Mouse (Mus musculus): ENCODE results near the gene Grb10. TPM values are rescaled to one million over a fixed set of nuclear protein-coding genes. Genes with fewer than 3 reads are reported as not detected.

The Grb10 gene
- polyA plus RNA-seq, 1 experiment = 5.3 TPM

DNA sequence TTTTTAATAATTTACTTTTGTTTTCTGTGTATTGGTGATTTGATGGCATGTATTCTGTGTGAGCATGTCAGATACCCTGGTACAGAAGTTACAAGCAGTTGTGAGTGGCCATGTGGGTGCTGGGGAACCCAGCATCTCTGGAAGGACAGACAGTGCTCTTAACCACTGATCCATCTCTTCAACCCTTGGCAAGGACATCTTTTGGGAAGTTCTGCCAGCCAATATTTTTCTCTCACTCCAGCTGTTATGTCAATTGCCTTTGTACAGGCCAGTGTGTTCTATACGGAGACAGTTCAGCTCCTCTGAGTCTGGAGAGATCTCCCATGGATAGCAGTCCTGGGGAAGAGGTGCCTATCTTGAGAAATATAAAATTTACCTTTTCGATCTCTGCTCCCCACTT, 116.4 kb downstream of the Grb10 start:
- Histone ChIP-seq H3K4me1 (ENCODE audit: control insufficient read depth, insufficient read depth, insufficient read length) (no peaks in the 10 kb centered on the region), H3K27me3 (ENCODE audit: control insufficient read depth, insufficient read depth, low read length) (no peaks in the 10 kb centered on the region), H3K36me3 (ENCODE audit: control insufficient read depth, insufficient read depth, low read length) (no peaks in the 10 kb centered on the region), H3K27ac (ENCODE audit: insufficient read depth, low read length) (no peak overlapping the region), H3K4me3 (ENCODE audit: extremely low read depth, insufficient read depth, insufficient read length) (no peak overlapping the region)
- TF ChIP-seq CTCF (IDR thresholded peaks at IDR 0.05; ENCODE audit: extremely low read depth, insufficient read depth, insufficient read length, insufficient replicate concordance) (no peak), POLR2A (IDR thresholded peaks at IDR 0.05; ENCODE audit: low read depth, low read length) (no peak)
- no peak for DNase-seq (ENCODE audit: low read depth in 1 of 2, low spot score in 2 of 2)
- WGBS = 89% methylated on average over 2 of the region's 2 CpGs

- no peaks in the 10 kb centered on the region for H3K27me3 ChIP-seq (ENCODE audit: control insufficient read depth, insufficient read depth, low read length)
- no peak for DNase-seq (ENCODE audit: low read depth in 1 of 2, low spot score in 2 of 2)
- WGBS = 72% methylated on average over 7 of the region's 7 CpGs
- no peaks in the 10 kb centered on the region for H3K4me1 ChIP-seq (ENCODE audit: control insufficient read depth, insufficient read depth, insufficient read length)
- TF ChIP-seq POLR2A (IDR thresholded peaks at IDR 0.05; ENCODE audit: low read depth, low read length) (no peak), CTCF (IDR thresholded peaks at IDR 0.05; ENCODE audit: extremely low read depth, insufficient read depth, insufficient read length, insufficient replicate concordance) (no peak)
- H3K36me3 ChIP-seq (ENCODE audit: control insufficient read depth, insufficient read depth, low read length) = no peaks in the 10 kb centered on the region
- no peak overlapping the region for H3K27ac ChIP-seq (ENCODE audit: insufficient read depth, low read length)
- no peak overlapping the region for H3K4me3 ChIP-seq (ENCODE audit: extremely low read depth, insufficient read depth, insufficient read length)
Measured at GRCm38 (mm10) chr11:11907703-11908413, 130.6 kb downstream of the Grb10 start.

DNA sequence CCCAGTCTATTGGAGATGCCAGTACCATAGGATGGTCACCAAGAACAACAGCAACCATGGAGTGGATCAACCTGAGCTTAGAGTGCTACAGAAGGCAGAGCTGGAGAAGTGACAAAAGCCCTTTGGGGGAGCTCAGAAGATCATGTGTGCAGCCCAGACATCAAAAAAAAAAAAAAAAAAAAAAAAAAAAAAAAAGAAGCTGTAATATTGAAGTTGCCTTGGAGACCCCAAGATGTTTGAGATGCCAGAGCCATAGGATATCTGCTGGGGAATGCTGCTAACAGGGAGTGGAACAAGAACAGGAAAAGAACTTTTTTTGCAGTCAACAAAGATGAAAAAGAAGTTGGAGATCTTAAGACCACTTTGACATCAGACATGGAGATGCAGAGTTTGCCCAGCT, 133.0 kb downstream of the Grb10 start:
- H3K4me3 ChIP-seq (ENCODE audit: extremely low read depth, insufficient read depth, insufficient read length) = no peak overlapping the region
- no peak for TF ChIP-seq POLR2A (IDR thresholded peaks at IDR 0.05; ENCODE audit: low read depth, low read length)
- no peak for TF ChIP-seq CTCF (IDR thresholded peaks at IDR 0.05; ENCODE audit: extremely low read depth, insufficient read depth, insufficient read length, insufficient replicate concordance)
- no peaks in the 10 kb centered on the region for H3K36me3 ChIP-seq (ENCODE audit: control insufficient read depth, insufficient read depth, low read length)
- no peak overlapping the region for H3K27ac ChIP-seq (ENCODE audit: insufficient read depth, low read length)
- H3K4me1 ChIP-seq (ENCODE audit: control insufficient read depth, insufficient read depth, insufficient read length) = no peaks in the 10 kb centered on the region
- no peaks in the 10 kb centered on the region for H3K27me3 ChIP-seq (ENCODE audit: control insufficient read depth, insufficient read depth, low read length)
- DNase-seq (ENCODE audit: low read depth in 1 of 2, low spot score in 2 of 2) = no peak

- Histone ChIP-seq H3K4me1 (ENCODE audit: control insufficient read depth, insufficient read depth, insufficient read length) (no peaks in the 10 kb centered on the region), H3K36me3 (ENCODE audit: control insufficient read depth, insufficient read depth, low read length) (no peaks in the 10 kb centered on the region), H3K27ac (ENCODE audit: insufficient read depth, low read length) (no peak overlapping the region), H3K27me3 (ENCODE audit: control insufficient read depth, insufficient read depth, low read length) (no peaks in the 10 kb centered on the region), H3K4me3 (ENCODE audit: extremely low read depth, insufficient read depth, insufficient read length) (no peak overlapping the region)
- no peak for DNase-seq (ENCODE audit: low read depth in 1 of 2, low spot score in 2 of 2)
- 85% methylated on average over 5 of the region's 5 CpGs for WGBS
- TF ChIP-seq CTCF (IDR thresholded peaks at IDR 0.05; ENCODE audit: extremely low read depth, insufficient read depth, insufficient read length, insufficient replicate concordance) (no peak), POLR2A (IDR thresholded peaks at IDR 0.05; ENCODE audit: low read depth, low read length) (no peak)
Measured at GRCm38 (mm10) chr11:11904995-11905394, 133.5 kb downstream of the Grb10 start.

DNA sequence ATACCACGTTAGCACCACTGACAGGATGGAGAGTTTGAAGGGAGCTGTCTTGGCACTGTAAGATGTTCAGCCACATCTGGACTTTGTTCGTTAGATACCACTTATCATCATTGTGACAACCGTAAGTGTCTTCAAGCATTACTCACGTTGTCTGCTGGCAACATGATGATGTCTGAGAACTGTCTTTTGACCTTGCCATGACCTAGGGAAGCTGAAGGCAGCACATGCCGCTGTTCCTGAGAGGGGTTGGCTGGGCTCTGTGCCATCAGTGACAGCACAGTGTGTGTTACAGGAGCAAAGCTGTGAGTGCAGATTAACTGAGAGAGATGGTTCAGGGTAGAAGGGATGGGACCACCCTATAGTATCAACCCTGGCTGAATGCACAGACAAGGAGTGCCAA, 137.0 kb downstream of the Grb10 start:
- Histone ChIP-seq H3K36me3 (ENCODE audit: control insufficient read depth, insufficient read depth, low read length) (no peaks in the 10 kb centered on the region), H3K4me1 (ENCODE audit: control insufficient read depth, insufficient read depth, insufficient read length) (no peaks in the 10 kb centered on the region), H3K27me3 (ENCODE audit: control insufficient read depth, insufficient read depth, low read length) (no peaks in the 10 kb centered on the region), H3K4me3 (ENCODE audit: extremely low read depth, insufficient read depth, insufficient read length) (no peak overlapping the region), H3K27ac (ENCODE audit: insufficient read depth, low read length) (no peak overlapping the region)
- 76% methylated on average over 5 of the region's 5 CpGs for WGBS
- no peak for DNase-seq (ENCODE audit: low read depth in 1 of 2, low spot score in 2 of 2)
- TF ChIP-seq CTCF (IDR thresholded peaks at IDR 0.05; ENCODE audit: extremely low read depth, insufficient read depth, insufficient read length, insufficient replicate concordance) (no peak), POLR2A (IDR thresholded peaks at IDR 0.05; ENCODE audit: low read depth, low read length) (no peak)

GRCm38 (mm10) chr11:11898496-11898895, 140.0 kb downstream of the Grb10 start:
- Histone ChIP-seq H3K27me3 (ENCODE audit: control insufficient read depth, insufficient read depth, low read length) (no peaks in the 10 kb centered on the region), H3K27ac (ENCODE audit: insufficient read depth, low read length) (no peak overlapping the region), H3K4me3 (ENCODE audit: extremely low read depth, insufficient read depth, insufficient read length) (no peak overlapping the region), H3K36me3 (ENCODE audit: control insufficient read depth, insufficient read depth, low read length) (no peaks in the 10 kb centered on the region), H3K4me1 (ENCODE audit: control insufficient read depth, insufficient read depth, insufficient read length) (no peaks in the 10 kb centered on the region)
- TF ChIP-seq CTCF (IDR thresholded peaks at IDR 0.05; ENCODE audit: extremely low read depth, insufficient read depth, insufficient read length, insufficient replicate concordance) (no peak), POLR2A (IDR thresholded peaks at IDR 0.05; ENCODE audit: low read depth, low read length) (no peak)
- WGBS = 90% methylated on average over 3 of the region's 3 CpGs
- DNase-seq (ENCODE audit: low read depth in 1 of 2, low spot score in 2 of 2) = no peak

GRCm38 (mm10) chr11:11897645-11898357, 140.7 kb downstream of the Grb10 start, which contains the start of gene Ddc:
TSS of gene Ddc (minus strand) at chr11:11898144.
- Histone ChIP-seq H3K36me3 (ENCODE audit: control insufficient read depth, insufficient read depth, low read length) (no peaks in the 10 kb centered on the region), H3K27me3 (ENCODE audit: control insufficient read depth, insufficient read depth, low read length) (no peaks in the 10 kb centered on the region), H3K27ac (ENCODE audit: insufficient read depth, low read length) (no peak within 1 kb of the TSS), H3K4me3 (ENCODE audit: extremely low read depth, insufficient read depth, insufficient read length) (no peak within 1 kb of the TSS), H3K4me1 (ENCODE audit: control insufficient read depth, insufficient read depth, insufficient read length) (no peaks in the 10 kb centered on the region)
- no peak for DNase-seq (ENCODE audit: low read depth in 1 of 2, low spot score in 2 of 2)
- TF ChIP-seq POLR2A (IDR thresholded peaks at IDR 0.05; ENCODE audit: low read depth, low read length) = no peak
- TF ChIP-seq CTCF (IDR thresholded peaks at IDR 0.05; ENCODE audit: extremely low read depth, insufficient read depth, insufficient read length, insufficient replicate concordance) = no peak
- WGBS = 90% methylated on average over 12 of the region's 12 CpGs
